24 mouse cellular contexts compared by ENCODE assay signal in genomic region chr2:161398061-161398460, GRCm38 (mm10).
"Had no signal": no experiment of that assay in that cellular context is flagged by ENCODE, and none has a peak within 500 bp of the region (broad histone marks: within the 10 kb centered on the region; RNA-seq: fewer than 3 reads in every experiment).

No protein-coding gene starts in this region.

- H3K4me3 ChIP-seq: heart, adult 2 months; hindbrain, embryonic 10.5 days; hindbrain, embryonic 12.5 days; kidney, embryonic 15.5 days; limb, embryonic 13.5 days; limb, embryonic 15.5 days; liver, embryonic 13.5 days had no signal

- H3K36me3 ChIP-seq: hindbrain, embryonic 10.5 days; hindbrain, embryonic 12.5 days; kidney, embryonic 15.5 days; limb, embryonic 13.5 days; limb, embryonic 15.5 days; liver, embryonic 13.5 days had no signal

- DNase-seq: gastrocnemius, postnatal 14 days; gastrocnemius, postnatal 36 days; heart, adult 2 months; heart, postnatal 10 days; heart, postnatal 4 days; kidney, adult 11 months; kidney, adult 2 months; kidney, adult 9 months; kidney, postnatal 14 days; kidney, postnatal 36 days; layer of hippocampus, adult 9-11 months; layer of hippocampus, postnatal 36 days; left cerebral cortex, postnatal 4 days; liver, embryonic 13.5 days had no signal

- H3K27me3 ChIP-seq: hindbrain, embryonic 12.5 days; kidney, embryonic 15.5 days; limb, embryonic 13.5 days; limb, embryonic 15.5 days; liver, embryonic 13.5 days had no signal

- H3K4me2 ChIP-seq: heart, embryonic 11.5 days; hindbrain, embryonic 12.5 days; hindbrain, embryonic 14.5 days; kidney, embryonic 15.5 days; limb, embryonic 13.5 days; limb, embryonic 15.5 days; liver, embryonic 13.5 days had no signal

- H3K9me3 ChIP-seq: hindbrain, embryonic 10.5 days; hindbrain, embryonic 12.5 days; kidney, embryonic 15.5 days; limb, embryonic 13.5 days; limb, embryonic 15.5 days; liver, embryonic 13.5 days had no signal

- H3K27ac ChIP-seq: heart, adult 2 months; hindbrain, embryonic 10.5 days; hindbrain, embryonic 12.5 days; hindbrain, embryonic 14.5 days; hindbrain, postnatal 0 days; kidney, embryonic 15.5 days; kidney, postnatal 0 days; limb, embryonic 13.5 days; limb, embryonic 15.5 days; liver, embryonic 13.5 days had no signal

- ATAC-seq: hindbrain, postnatal 0 days; intestine, embryonic 16.5 days had no signal

- H3K4me1 ChIP-seq: hindbrain, embryonic 10.5 days; hindbrain, embryonic 12.5 days; kidney, embryonic 15.5 days; limb, embryonic 13.5 days; limb, embryonic 15.5 days; liver, embryonic 13.5 days had no signal

- H3K9ac ChIP-seq: hindbrain, embryonic 12.5 days; hindbrain, embryonic 14.5 days; kidney, embryonic 15.5 days; limb, embryonic 13.5 days; limb, embryonic 15.5 days; liver, embryonic 13.5 days had no signal
